Mouse (Mus musculus): ENCODE measurements around the gene Srsf9.
"Not testable (repeated sequence)": the region's sequence is repeated elsewhere in the genome, so short reads cannot be mapped to it uniquely, and the experiment has no call there.

Gene Srsf9

DNA sequence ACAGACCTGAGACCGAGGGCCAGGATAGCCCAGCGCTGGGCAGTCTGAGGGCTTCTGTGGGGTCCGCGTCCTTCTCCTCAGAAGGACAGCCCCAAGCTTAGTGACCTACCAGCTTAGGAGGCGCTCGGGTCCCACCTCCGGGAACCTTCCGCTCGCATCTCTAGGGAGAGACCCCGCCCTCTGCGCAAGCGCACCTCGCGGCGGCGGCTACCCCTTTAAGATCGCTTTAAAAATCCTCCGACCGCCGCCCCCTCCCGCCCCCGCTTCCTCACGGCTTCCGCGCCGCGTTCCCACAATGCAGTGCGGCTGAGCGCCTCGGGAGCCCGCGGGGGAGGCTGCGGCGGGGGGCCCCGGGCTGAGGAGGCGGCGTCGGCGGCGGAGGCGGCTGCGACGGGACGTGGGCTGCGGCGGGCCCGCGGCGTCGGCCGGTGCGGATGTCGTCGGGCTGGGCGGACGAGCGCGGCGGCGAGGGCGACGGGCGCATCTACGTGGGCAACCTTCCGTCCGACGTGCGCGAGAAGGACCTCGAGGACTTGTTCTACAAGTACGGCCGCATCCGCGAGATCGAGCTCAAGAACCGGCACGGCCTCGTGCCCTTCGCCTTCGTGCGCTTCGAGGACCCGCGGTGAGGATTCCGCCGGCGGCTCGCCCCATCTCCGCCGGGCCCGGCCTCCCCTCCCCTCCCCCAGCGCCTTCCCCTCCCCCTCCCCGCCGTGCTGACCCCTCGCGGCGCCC lies at the start of gene Srsf9:
TSS of gene Srsf9 (plus strand) at position 303 of the 735 bp plus-strand sequence.
- DNase-seq = peak; percentile 93 to 98

DNA sequence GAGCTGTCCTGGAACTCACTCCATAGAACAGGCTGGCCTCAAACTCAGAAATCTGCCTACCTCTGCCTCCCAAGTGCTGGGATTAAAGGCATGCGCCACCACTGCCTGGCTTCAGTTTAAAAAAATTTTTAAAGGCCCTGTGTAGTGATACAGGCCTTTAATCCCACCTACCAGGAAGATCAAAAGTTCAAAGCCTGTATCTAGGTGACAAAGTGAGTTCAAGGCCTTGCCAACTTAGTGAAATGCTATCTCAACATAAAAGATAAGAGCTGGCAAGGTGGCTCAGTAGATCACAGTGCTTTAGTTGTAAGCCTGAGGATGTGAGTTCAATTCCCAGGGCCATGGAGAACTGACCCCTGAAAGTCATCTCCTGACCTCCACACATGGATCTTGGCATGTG lies 48.9 kb upstream of the Srsf9 start:
- DNase-seq = no peak

DNA sequence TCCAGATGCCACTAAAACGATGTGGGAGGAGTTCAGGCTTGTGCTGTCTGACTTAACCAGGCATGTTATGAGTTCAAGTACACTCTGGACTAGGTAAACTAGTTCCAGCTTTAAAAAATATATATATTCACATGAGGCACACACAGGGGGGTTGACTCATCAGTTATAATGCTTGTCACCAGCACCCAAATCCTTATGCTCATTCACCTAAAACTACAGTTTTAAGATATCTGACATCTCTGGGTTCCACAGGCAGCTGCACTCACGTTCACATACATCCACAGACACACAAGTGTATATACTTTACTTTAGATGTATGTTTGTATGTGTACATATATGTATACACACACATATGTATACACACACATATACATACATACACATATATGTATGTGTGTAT lies 48.2 kb upstream of the Srsf9 start:
- no peak for DNase-seq

DNA sequence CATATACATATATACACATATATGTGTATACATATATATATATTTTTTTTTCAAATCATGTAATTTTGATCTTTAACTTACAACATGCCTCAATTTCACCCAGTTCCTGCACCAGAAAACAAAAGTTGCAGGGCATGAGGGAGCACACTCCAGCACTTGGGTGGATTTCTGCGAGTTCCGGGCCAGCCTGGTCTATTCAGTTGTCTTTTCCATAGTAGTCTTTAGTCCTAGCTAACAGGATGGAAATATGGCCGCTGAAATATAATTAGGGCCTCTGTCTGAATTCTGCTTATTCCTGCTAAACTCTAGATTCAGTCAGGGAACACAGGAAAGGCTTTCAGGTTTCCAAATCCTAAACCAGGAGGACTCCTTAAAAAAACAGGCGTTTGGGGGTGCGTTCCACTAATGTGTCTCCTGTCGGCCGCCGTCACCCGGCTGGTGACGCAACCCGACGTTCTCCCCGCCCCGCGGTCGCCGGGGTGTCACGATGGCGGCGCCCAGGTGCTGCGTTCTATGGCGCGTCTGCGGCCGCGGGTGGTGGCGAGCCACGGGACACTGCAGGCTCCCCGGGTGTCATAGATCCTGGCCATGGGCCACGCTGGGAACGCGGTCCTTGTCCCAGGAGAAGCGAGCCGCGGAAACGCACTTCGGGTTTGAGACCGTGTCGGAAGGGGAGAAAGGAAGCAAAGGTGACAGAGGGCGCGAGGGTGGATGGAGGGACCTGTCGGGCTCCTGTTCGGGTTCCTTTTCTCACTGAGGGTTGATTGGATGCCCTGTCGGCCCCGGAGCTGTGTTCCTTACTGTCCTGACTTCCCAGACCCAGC lies 47.5 kb upstream of the Srsf9 start, which contains the start of gene Coq5:
TSS of gene Coq5 (plus strand) at position 441 of the 824 bp plus-strand sequence.
- peak; percentile 84 to 95 for DNase-seq

DNA sequence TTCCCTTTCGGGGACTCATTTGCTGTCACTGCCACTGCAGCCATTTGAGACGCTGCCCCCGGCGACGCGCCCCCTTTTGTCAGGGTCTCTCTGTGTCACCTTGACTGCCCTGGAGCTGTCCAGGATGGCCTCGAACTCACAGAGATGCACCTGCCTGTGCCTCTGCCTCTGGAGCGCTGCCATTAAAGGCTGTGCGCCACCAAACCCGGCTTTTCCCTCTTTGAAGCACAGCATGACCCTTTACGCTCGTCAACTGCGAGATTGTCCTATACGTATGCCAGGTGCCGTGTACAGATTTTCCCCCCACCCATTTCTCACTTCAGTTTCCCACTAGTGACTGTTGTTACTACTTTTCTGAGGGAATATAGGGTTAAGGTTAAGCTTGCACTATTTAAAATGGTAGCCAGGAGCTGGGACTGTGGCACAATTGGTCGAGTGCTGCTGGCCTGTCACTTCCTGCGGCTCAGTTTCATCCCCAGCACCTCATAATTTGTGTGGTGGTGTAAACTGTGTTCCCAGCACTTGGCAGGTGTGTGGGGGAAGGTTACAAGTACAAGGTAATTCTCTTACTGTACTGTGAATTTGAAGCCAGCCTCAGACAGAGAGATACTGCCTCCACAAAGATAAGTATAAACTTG lies 46.8 kb upstream of the Srsf9 start:
- DNase-seq = peak; percentile 22 to 36

DNA sequence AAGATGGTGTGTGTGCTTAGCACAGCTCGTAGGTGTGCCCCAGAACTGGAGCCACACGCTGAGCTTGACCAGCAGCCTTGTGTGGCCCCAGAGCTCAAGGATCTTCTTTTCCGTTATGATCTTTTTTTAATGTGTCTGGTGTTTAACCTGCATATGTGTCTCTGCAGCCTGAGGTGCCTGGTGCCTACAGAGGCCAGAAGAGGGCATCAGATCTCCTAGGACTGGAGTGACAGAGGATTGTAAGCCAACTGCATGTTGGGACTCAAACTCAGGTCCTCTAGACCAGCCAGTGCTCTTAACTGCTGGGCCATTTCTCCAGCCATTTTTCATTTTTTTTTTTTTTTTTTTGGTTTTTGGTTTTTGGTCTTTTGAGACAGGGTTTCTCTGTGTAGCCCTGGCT lies 42.2 kb upstream of the Srsf9 start:
- no peak for DNase-seq

DNA sequence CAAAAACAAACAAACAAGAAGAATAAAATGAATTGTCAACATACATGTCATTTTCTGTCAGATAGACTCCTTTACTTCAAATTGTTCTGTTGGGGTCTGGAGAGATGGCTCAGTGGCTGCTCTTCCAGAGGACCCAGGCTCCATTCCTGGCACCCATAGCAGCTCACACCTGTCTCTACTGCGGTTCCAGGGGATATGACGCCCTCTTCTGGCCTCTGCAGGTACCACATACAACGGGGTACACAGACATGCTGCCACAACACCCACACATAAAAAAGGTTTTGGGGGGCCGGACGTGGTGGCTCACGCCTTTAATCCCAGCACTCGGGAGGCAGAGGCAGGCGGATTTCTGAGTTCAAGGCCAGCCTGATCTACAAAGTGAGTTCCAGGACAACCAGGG lies 32.8 kb upstream of the Srsf9 start:
- DNase-seq = no peak

DNA sequence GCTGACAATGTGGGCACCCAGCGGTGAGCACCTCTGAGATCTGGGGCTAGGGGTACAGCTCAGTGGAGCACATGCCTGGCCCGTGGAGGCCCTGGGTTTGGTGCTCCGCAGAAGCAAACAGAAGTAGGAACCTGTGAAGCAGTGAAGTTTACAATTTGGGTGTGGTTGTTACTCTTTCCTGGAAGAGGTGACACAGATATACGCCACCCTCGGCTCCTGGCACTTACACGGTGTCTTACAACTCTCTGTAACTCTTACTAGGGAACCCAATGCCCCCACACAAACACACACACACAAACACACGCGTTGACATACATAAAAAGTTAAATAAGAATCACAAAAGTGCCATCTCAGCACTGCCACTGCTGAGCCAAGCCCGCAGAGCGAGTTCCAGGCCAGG lies 30.6 kb upstream of the Srsf9 start:
- no peak for DNase-seq

DNA sequence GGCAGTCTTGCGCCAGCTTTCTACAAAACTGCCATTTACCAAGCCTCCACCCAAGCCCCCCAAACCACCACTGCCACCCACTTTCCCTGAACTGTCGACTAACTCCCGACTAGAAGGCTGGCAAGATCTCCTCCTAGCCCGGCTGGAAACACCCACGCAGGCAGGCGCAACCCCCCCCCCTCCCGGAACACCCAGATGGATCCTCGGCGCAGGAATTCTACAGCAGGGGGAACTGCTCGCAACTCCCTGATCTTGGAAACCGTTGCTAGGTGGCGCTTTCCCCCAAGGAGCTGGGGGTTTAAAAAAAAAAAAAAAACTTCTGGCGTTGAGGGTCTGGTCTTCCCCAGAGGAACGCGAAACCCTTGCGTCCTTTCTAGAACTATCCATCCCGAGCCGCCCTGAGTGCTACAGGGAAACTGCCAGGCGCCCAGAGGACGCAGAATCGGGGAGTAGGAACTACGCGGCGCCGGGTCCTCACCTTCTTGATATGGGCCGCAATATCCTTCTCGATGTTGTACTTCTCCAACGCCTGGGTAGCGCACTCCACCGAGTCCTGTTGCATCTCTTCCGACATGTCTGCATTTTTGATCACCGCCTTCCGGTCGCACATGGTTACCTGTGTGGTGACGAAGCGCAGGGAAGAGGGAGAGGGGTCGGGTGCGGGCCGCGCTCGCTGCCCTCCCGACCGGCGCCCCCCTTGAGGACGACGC lies 26.8 kb upstream of the Srsf9 start:
- peak; percentile 67 to 74 for DNase-seq

DNA sequence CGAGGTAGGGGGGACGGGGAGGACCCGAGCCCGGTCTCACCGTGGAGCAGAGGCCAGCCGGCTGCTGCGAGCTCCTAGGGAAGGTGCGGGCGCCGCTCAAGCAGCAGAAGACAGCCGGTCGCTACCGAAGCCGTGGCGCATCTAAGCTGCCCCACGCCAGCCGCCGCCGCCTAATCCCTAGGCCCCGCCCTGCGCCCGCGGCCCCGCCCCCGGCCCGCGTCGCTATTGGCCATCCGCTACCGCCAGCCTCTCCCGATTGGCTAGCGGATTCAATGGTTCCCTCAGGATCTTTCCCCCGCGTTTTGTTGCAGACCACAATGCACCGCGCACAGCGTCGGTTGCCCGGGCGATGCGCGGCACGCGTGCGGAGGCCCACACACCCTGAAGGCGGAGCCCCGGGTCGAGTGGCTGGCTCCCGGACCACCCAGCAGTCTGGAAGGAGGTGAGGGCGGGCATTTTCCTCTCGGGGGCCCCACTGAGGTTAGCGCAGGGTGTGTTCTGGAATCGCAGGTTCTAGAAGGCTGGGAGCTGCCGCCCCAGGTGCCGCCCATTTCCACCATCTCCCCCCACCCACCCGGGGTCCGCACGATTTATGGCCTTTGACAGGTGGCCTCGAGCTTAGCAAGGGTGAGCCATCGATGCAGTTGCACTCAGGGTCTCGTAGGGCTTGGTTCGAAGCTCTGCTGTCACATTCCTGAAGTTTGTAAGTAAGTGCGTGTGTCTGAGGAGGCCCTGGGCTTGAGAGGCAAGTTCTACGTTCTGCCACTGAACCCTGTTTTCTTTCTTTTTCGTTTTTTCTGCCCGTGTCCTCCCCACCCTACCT lies 26.0 kb upstream of the Srsf9 start, which contains the start of gene Dynll1:
TSS of gene Dynll1 (minus strand) at position 208 of the 823 bp plus-strand sequence.
- DNase-seq = peak; percentile 96 to 100

DNA sequence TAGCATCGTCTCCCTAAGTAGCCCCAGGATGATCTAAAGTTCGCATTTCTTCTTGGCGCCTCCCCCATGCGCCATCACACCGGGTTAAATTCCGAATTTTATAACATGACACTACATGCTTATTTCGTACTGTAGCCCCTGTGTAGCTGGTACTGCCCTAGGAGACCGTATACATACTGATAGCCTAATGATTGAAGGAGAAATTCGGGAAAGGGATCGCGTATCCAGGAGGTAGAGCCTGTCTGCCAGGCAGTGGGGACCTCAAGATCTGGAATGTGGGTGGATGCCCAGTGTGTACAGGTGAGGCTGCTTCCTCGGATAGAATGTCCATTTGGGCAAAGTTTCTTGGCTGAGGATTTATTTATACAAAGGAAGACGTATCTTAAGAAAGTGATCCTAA lies 25.4 kb upstream of the Srsf9 start:
- DNase-seq = no peak

DNA sequence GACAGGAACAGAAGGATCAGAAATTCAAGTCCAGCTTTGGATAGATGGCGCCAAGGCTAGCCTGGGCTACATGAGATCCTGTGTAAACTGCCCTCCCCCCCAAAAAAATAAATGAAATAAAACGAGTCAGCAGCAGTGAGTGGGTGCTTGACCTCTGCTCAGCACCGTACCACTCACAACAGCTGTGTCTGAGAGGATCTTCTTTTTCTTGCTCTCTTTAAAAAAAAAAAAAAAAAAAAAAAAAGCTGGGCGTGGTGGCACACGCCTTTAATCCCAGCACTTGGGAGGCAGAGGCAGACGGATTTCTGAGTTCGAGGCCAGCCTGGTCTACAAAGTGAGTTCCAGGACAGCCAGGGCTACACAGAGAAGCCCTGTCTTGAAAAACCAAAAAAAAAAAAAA lies 24.8 kb upstream of the Srsf9 start:
- not testable (repeated sequence) for DNase-seq

DNA sequence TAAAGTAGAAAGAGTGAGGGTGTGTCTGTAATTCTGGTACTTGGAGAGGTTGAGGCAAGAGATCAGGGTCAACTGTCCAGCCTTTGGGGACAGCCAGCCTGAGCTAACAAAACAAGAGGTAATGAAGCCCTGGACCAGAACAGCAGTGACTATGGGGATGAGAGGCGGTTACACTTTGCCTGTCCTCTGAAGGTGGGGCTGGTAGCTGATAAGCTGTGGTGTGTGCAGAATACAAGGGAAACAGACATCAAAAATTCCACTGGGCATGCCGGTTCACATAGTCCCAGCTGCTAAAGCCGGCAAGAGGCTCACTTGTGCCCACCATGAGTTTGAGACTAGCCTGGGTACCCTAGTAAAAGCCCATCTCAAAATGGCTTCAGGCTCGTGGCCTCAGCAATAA lies 14.6 kb upstream of the Srsf9 start:
- DNase-seq = no peak

DNA sequence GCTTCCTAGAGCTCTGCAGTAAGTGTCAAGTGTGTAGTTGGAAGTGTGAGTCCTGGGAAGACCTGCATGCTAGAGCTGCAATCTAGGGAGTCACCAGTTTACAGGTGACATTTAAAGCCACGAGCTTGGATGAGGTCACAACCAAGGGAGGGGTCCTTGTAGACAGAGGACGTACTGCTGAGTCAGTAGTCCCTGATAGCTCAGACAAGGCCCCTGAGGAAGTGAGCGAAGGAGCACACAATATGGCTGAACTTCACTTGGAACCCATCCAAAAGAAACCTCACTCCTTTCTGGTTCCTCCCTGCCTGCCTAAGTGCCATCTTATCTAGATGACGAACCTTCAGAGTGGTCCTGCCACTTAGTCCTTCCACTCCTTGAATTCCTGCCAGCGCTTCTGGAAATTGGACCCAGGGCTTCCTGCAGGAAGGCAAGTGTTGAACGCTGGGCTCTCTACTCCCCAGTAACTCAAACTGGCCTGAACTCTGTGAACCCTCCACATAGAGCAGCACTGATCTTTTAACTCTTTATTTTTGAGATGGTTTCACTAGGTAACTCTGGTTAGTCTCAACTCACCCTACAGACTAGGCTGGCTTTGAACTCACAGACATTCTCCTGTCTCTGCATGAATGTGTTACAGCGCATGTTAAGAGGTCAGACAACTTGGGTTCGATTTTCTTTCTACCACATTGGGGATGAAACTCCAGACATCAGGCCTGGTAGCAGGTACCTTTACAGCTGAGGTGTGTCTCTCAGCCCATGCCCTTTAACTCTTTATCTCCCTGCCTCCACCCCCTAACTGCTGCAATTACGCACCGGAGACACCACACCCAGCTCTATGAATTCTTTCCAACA lies 13.9 kb upstream of the Srsf9 start:
- DNase-seq = no peak

DNA sequence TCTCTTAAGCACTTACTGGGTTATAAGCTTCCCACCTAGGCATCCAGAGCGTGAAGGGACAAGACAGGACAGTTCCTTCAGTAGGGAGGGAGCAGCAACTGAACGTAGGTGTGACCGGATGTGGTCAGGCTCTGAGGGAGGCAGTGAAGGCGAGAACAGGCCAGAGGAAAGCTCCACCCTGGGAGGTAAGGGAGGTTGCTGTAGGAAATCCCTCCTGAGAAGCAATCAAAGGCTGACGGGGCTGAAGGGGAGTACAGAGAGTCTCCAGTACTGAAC lies 13.4 kb upstream of the Srsf9 start:
- no peak for DNase-seq

DNA sequence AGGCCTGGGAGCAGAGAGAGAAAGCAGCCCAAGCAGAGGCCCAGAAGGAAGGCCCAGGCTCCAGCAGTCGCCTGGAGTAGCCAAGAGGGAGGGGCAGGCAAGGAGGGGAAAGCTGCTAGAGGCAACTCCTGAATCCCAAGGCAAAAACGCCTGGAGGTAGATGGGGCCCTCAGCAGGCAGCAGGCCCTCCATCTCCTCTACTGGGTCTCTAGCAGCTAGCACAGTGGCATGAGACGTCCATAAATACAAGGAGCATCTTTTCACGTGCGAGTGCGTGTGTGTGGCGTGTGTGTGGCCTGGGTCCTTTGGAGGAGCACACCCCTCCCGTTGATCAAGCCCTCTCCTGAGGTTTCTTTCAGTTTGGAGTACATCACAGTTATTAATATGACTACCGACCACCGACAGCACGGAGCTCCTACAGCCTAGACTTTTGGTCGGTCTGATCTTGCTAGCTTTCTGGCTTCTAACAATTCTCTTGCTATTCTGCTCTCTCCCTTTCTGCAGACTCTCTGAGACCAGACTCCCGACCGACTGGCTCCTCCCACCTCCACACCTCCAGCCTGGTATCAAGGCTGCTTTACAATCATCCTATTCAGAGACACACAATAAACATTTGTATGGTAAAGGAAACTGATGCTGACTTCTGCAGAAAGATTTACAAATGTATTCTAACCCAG lies 9.9 kb upstream of the Srsf9 start:
- no peak for DNase-seq

DNA sequence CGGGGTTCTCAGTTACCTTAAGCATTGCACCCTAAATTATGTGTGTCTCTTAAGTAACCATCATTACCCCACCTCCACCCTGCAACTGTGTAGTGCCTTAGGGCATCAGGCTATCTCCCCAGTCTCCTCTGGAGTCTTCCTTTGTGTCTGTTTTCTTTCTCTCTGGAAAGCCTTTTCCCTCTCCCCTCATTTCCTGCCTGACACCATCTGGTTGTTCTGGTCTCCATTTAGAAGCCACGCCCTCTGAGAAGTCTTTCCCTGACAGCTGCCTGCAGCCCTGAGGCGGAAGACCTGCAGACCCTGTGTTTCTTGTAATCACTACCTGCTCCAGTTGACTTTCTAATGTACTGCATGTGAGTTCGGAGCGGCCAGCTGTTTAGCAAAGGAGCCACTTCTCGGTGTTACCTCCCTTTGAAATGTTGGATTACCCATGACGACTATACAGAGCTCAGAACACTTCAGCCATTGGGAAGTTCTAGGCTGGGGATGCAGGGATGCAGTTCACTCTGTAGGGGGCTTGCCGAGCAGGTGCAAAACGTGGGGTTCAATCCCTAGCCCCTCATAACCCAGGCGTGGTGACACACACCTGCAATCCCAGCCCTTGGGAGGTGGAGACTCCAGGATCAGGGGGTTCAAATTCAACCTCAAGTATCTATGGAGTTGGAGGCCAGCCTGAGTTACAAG lies 9.2 kb upstream of the Srsf9 start:
- DNase-seq = no peak

DNA sequence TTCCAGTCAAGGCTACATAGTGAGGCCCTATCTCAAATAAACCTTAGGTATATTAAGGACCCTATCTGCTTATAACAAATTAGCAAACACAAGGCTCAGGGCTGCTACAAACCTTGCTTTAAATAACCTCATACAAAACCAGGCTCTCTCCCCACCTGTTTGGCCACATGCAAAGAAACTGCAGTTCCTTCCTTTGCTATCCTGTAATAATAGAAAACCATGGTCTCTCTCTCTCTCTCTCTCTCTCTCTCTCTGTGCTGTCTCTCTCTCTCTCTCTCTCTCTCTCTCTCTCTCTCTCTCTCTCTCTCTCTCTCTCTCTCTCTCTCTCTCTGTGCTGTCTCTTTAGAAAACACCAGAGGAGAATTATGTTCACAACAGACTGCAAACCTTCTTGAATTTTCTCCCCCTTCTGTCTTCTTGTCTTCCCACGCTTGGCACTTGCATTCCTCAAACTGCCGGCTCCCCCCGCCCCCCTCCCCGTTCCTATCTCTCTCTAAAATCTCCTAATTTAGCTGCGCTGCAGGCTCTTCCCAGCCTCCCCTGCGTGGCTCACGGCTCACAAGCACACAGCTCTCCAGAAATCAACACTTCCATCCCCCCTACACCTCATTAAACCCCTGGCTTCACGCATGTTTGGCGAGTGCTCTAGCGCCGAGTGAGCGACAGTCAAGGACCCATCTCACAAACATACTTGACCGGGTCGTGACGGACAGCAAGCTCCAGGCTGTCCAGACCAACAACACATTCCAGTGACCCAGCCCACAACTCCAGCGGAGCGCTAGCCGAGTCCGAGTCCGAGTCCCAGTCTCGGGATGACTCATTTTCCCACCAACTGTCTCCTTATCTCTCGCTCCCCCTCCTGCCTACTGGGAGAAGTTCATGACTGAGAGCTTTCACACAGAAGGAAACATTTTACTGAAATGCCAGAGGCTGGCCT lies 7.7 kb upstream of the Srsf9 start:
- DNase-seq = peak; percentile 75 to 83

DNA sequence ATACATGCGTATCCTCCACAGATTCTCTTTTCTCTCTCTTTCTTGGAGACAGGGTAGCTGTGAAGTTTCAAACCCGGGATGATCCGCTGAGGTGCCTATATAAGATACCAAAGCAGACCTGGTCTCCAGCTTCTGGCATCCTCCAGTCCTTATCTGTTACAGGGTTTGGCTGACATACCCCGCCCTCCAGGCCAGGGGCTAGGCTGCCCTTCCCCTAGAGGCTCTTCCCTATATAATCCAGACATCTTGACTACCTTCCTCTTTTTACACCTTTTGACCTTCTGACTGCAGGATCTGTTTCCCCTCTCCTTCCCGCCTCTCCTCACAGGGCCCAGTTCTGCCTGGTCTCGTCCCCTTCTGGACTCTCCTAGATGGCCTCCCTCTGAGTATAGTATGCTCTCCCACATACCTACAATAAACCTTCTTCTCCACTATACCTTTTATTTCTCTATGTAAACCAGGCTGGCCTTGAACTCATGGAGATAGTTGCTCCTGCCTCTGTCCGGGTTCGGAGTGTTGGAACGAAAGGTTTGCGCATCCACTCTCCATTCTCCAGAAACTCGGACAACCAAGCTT lies 633 bp upstream of the Srsf9 start:
- no peak for DNase-seq
